18 mouse cellular contexts compared by ENCODE assay signal in the genomic region with DNA sequence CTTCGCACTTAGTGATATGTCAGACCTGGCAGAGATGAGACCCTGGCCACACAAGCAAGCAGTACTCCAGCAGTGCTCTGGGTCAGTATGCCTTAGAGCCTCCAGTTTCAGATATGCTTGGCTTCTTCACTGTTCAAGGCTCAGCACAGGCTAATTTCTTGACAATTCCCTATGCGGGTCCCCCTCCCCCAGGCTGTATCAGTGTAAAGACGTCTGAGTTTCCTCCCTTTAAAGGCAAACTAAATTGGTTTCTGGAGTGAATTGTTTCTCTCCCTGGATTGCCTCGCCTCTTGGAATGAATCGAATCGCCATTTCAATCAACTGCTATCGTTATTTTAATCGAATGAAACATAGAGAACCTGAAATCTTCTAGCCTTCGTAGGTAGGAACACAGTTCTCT. TPM values are rescaled to one million over a fixed set of nuclear protein-coding genes. Genes with fewer than 3 reads are reported as not detected.
DNase-seq lines count a peak whose midpoint lies in the region; ATAC-seq and TF ChIP-seq lines count a peak whose summit lies in the region.
"Had no signal": no experiment of that assay in that cellular context is flagged by ENCODE, and none has a peak within 500 bp of the region (broad histone marks: within the 10 kb centered on the region; RNA-seq: fewer than 3 reads in every experiment).

No protein-coding gene starts in this region.

- no peaks in the 10 kb centered on the region for H3K9me3 ChIP-seq in embryonic facial prominence, embryonic 10.5 days
- no peaks in the 10 kb centered on the region for H3K9me3 ChIP-seq in hindbrain, embryonic 11.5 days (ENCODE audit: control insufficient read depth, low read length)
- no peaks in the 10 kb centered on the region for H3K9me3 ChIP-seq in midbrain, embryonic 13.5 days
- H3K9me3 ChIP-seq: kidney, embryonic 15.5 days; stomach, embryonic 15.5 days had no signal

- peak; percentile 64 for DNase-seq in brain, embryonic 14.5 days (ENCODE audit: low read depth)
- DNase-seq in embryonic facial prominence, embryonic 10.5 days (ENCODE audit: low spot score), result no peak
- DNase-seq in hindbrain, embryonic 11.5 days (ENCODE audit: low spot score), result no peak
- DNase-seq in kidney, adult 9 months, result no peak
- DNase-seq in T-cell, adult 2 months (ENCODE audit: low spot score), result no peak
- no peak for DNase-seq in heart, postnatal 10 days
- no peak for DNase-seq in adrenal gland, adult 18-20 months (ENCODE audit: low spot score in 2 of 2)
- DNase-seq: cerebellum, adult 2 months; gastrocnemius, postnatal 14 days; lung, postnatal 4 days; thymus, postnatal 14 days had no signal

- no peak for ATAC-seq in hindbrain, embryonic 11.5 days (ENCODE audit: low FRiP score)
- ATAC-seq in midbrain, embryonic 13.5 days, result 0 out of 2 replicates have a peak, but pooled peaks have one; percentile 10
- ATAC-seq: activated CD4-positive, CD25-positive, alpha-beta regulatory T cell, adult 4 months; CD4-positive, CD25-positive, alpha-beta regulatory T cell, adult 4 months had no signal

- intact Hi-C loops in heart, postnatal 10 days (cut with DNase I), result no loop called here

- H3K4me1 ChIP-seq in embryonic facial prominence, embryonic 10.5 days, result peaks cover 41% of the 10 kb centered on the region
- peaks cover 7% of the 10 kb centered on the region for H3K4me1 ChIP-seq in hindbrain, embryonic 11.5 days (replicated peaks; ENCODE audit: control insufficient read depth, insufficient read depth, low read length)
- peaks cover 59% of the 10 kb centered on the region for H3K4me1 ChIP-seq in midbrain, embryonic 13.5 days (replicated peaks)

- H3K27me3 ChIP-seq in embryonic facial prominence, embryonic 10.5 days (replicated peaks; ENCODE audit: low read depth, poor library complexity, severe bottlenecking), result peaks cover 43% of the 10 kb centered on the region
- H3K27me3 ChIP-seq in hindbrain, embryonic 11.5 days (ENCODE audit: control insufficient read depth, insufficient read depth, low read length), result no peaks in the 10 kb centered on the region
- H3K27me3 ChIP-seq in midbrain, embryonic 13.5 days, result no peaks in the 10 kb centered on the region

- 53% methylated on average over 9 of the region's 9 CpGs for WGBS in embryonic facial prominence, embryonic 10.5 days
- 61% methylated on average over 9 of the region's 9 CpGs for WGBS in hindbrain, embryonic 11.5 days
- 28% methylated on average over 9 of the region's 9 CpGs for WGBS in midbrain, embryonic 13.5 days

- H3K27ac ChIP-seq in embryonic facial prominence, embryonic 10.5 days (replicated peaks), result peak overlapping the region; percentile 30; the same call in 1 of the 2 replicates
- H3K27ac ChIP-seq in hindbrain, embryonic 11.5 days (ENCODE audit: low read depth, low read length), result peak overlapping the region; percentile 61
- peak overlapping the region; percentile 87 for H3K27ac ChIP-seq in midbrain, embryonic 13.5 days
- H3K27ac ChIP-seq: kidney, embryonic 15.5 days; liver, embryonic 14.5 days; stomach, embryonic 15.5 days had no signal

- peak overlapping the region; percentile 17 for H3K4me2 ChIP-seq in hindbrain, embryonic 11.5 days (replicated peaks; ENCODE audit: low read depth, low read length)
- H3K4me2 ChIP-seq in midbrain, embryonic 13.5 days (replicated peaks), result peak overlapping the region; percentile 84
- H3K4me2 ChIP-seq: heart, embryonic 11.5 days; kidney, embryonic 15.5 days; stomach, embryonic 15.5 days had no signal

- TF ChIP-seq POLR2A in brain, embryonic 14.5 days (IDR thresholded peaks at IDR 0.05; ENCODE audit: borderline replicate concordance, extremely low read depth, insufficient read depth, insufficient read length, poor library complexity, severe bottlenecking), result no peak

- TF ChIP-seq CTCF in brain, embryonic 14.5 days (IDR thresholded peaks at IDR 0.05; ENCODE audit: borderline replicate concordance, extremely low read depth, insufficient read depth, insufficient read length), result no peak

- H3K36me3 ChIP-seq in embryonic facial prominence, embryonic 10.5 days (replicated peaks), result no peaks in the 10 kb centered on the region
- H3K36me3 ChIP-seq in hindbrain, embryonic 11.5 days (ENCODE audit: control insufficient read depth, insufficient read depth, low read length), result no peaks in the 10 kb centered on the region
- no peaks in the 10 kb centered on the region for H3K36me3 ChIP-seq in midbrain, embryonic 13.5 days
- H3K36me3 ChIP-seq: kidney, embryonic 15.5 days; stomach, embryonic 15.5 days had no signal

- H3K4me3 ChIP-seq in embryonic facial prominence, embryonic 10.5 days, result no peak overlapping the region
- no peak overlapping the region for H3K4me3 ChIP-seq in hindbrain, embryonic 11.5 days (ENCODE audit: low read depth, low read length)
- peak overlapping the region; percentile 75 for H3K4me3 ChIP-seq in midbrain, embryonic 13.5 days (replicated peaks)
- H3K4me3 ChIP-seq: kidney, embryonic 15.5 days; stomach, embryonic 15.5 days had no signal

- no peak overlapping the region for H3K9ac ChIP-seq in hindbrain, embryonic 11.5 days (ENCODE audit: low read depth, low read length)
- peak overlapping the region; percentile 39 for H3K9ac ChIP-seq in midbrain, embryonic 13.5 days (replicated peaks)
- H3K9ac ChIP-seq: kidney, embryonic 15.5 days; liver, embryonic 14.5 days; stomach, embryonic 15.5 days had no signal

RNA-seq across cellular contexts. Expression of gene Slc1a2, which starts 4.5 kb away (rescaled TPM):
- 27.1 and 46.2 TPM in 2 replicates for polyA plus RNA-seq in brain, embryonic 14.5 days (2012; rRNA removed)
- 1.0 and 1.6 TPM in 2 replicates for polyA plus RNA-seq in embryonic facial prominence, embryonic 10.5 days (2016; fragmentation: Nextera tagmentation; extraction: Ambion mirVana)
- polyA plus RNA-seq in hindbrain, embryonic 11.5 days (2014; fragmentation: Nextera tagmentation; extraction: Ambion mirVana), result 16.6 and 19.8 TPM in 2 replicates
- polyA plus RNA-seq in midbrain, embryonic 13.5 days (2015; fragmentation: Nextera tagmentation; extraction: Ambion mirVana), result 20.5 and 26.1 TPM in 2 replicates
- under 1 TPM; 0.20 to 0.26 TPM for total RNA-seq in heart, postnatal 10 days (2021)
- total RNA-seq in adrenal gland, adult 18-20 months (2021), result under 1 TPM; 0.17 to 0.35 TPM
- polyA plus RNA-seq: activated CD4-positive, CD25-positive, alpha-beta regulatory T cell, adult 4 months had no signal

Comparison
In these comparisons a context has a peak if more than half of its experiments do, and no peak if none do; other contexts are left out.
1. H3K27ac ChIP-seq: peak in every context shown above with its lines; median percentile 87 in midbrain, embryonic 13.5 days; 61 in hindbrain, embryonic 11.5 days; 30 in embryonic facial prominence, embryonic 10.5 days.